Mouse (Mus musculus): ENCODE data around the gene Gpr35. TPM values are rescaled to one million over a fixed set of nuclear protein-coding genes. Genes with fewer than 3 reads are reported as not detected.

Gpr35 gene
- polyA plus RNA-seq, 2 experiments: 0.73 to 0.98 TPM

DNA sequence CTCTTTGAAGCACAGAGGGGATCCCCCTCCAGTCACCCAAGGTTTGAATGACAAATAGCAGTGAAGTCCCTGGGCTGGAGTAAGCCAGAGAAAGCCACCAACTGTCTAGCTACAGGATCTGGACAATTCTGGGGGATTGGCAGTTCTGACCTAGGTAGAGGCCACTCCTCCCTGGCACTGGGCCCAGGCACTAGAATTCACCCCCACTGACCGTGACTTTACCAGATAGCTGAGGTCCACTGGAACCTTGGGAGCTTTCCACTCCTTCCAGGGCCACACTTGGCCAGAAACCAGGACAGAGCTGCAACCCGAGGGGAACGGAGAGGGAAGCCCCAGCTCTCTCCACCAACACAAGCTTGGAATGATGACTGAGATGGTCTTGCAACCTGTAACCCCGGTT, 58.5 kb downstream of the Gpr35 start:
- ATAC-seq (ENCODE audit: low FRiP score, low read depth) (no peak), DNase-seq (ENCODE audit: low spot score) (no peak)
- H3K27ac ChIP-seq (replicated peaks; ENCODE audit: low read depth, low read length): no peak overlapping the region
- no peak for TF ChIP-seq POLR2A (IDR thresholded peaks at IDR 0.05; ENCODE audit: borderline replicate concordance, extremely low read depth, insufficient read depth, insufficient read length)
- H3K4me1 ChIP-seq (ENCODE audit: control insufficient read depth, insufficient read depth, low read length): no peaks in the 10 kb centered on the region
- no peak overlapping the region for H3K9ac ChIP-seq (ENCODE audit: low read depth, low read length, severe bottlenecking)
- H3K36me3 ChIP-seq (ENCODE audit: control insufficient read depth, insufficient read depth, low read length): no peaks in the 10 kb centered on the region
- WGBS: 58% methylated on average over 4 of the region's 4 CpGs
- H3K4me2 ChIP-seq (replicated peaks; ENCODE audit: low read depth, low read length, severe bottlenecking): no peak overlapping the region
- H3K4me3 ChIP-seq (replicated peaks; ENCODE audit: low read length): no peak overlapping the region
- H3K9me3 ChIP-seq (ENCODE audit: control insufficient read depth, low read length): no peaks in the 10 kb centered on the region
- H3K27me3 ChIP-seq (ENCODE audit: control insufficient read depth, insufficient read depth, low read length): no peaks in the 10 kb centered on the region

DNA sequence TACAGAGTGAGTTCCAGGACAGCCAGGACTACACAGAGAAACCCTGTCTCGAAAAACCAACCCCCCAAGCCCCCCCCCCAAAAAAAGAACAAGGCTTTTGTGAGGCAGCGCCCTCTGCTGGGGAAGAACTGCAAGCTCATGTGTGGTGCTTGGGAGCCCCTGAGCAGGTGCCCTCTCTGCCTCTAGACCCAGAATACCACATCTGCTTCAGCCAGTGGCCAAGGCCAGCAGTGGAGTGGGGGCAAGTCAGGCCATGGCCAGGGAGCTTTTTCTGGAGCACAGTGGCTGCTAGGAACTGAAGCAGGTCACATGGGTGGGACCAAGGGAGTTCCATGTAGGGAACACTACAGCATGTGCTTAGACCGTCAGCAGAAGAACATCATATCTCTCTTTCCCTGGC, 60.1 kb downstream of the Gpr35 start:
- H3K9ac ChIP-seq (ENCODE audit: low read depth, low read length, severe bottlenecking): no peak overlapping the region
- no peaks in the 10 kb centered on the region for H3K4me1 ChIP-seq (ENCODE audit: control insufficient read depth, insufficient read depth, low read length)
- DNase-seq (ENCODE audit: low spot score) (peak; percentile 9), ATAC-seq (ENCODE audit: low FRiP score, low read depth) (no peak)
- no peak overlapping the region for H3K4me3 ChIP-seq (replicated peaks; ENCODE audit: low read length)
- H3K27ac ChIP-seq (replicated peaks; ENCODE audit: low read depth, low read length): no peak overlapping the region
- WGBS: 36% methylated on average over 3 of the region's 3 CpGs
- no peaks in the 10 kb centered on the region for H3K27me3 ChIP-seq (ENCODE audit: control insufficient read depth, insufficient read depth, low read length)
- no peaks in the 10 kb centered on the region for H3K9me3 ChIP-seq (ENCODE audit: control insufficient read depth, low read length)
- no peak overlapping the region for H3K4me2 ChIP-seq (replicated peaks; ENCODE audit: low read depth, low read length, severe bottlenecking)
- TF ChIP-seq POLR2A (IDR thresholded peaks at IDR 0.05; ENCODE audit: borderline replicate concordance, extremely low read depth, insufficient read depth, insufficient read length): no peak
- no peaks in the 10 kb centered on the region for H3K36me3 ChIP-seq (ENCODE audit: control insufficient read depth, insufficient read depth, low read length)

DNA sequence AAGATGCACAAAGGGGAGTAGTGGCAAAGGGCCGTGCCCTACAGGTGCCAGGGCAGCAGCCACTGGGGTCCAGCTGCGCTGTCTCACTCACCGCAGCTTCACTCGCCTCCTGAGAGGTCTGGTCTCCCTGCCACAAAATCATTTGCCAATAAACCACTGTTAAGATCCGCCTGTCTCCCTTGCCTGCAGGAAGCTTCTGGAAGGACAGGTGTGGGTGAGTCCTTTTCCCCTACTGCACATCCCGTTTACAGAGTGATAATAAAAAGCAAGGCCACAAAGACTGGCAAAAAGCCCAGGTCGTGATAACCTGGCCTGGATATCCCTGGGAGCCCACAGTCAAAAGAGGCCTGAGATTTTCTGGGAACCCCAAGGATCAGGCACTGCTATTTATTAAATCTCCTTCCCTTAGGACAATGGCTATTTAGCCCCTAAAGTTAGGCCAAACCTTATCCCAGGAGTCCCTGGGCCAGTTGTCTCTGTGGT, 61.5 kb downstream of the Gpr35 start:
- Histone ChIP-seq H3K4me3 (replicated peaks; ENCODE audit: low read length) (no peak overlapping the region), H3K27me3 (ENCODE audit: control insufficient read depth, insufficient read depth, low read length) (no peaks in the 10 kb centered on the region), H3K27ac (replicated peaks; ENCODE audit: low read depth, low read length) (no peak overlapping the region), H3K4me1 (ENCODE audit: control insufficient read depth, insufficient read depth, low read length) (no peaks in the 10 kb centered on the region), H3K36me3 (ENCODE audit: control insufficient read depth, insufficient read depth, low read length) (no peaks in the 10 kb centered on the region), H3K9ac (ENCODE audit: low read depth, low read length, severe bottlenecking) (no peak overlapping the region), H3K9me3 (ENCODE audit: control insufficient read depth, low read length) (no peaks in the 10 kb centered on the region), H3K4me2 (replicated peaks; ENCODE audit: low read depth, low read length, severe bottlenecking) (no peak overlapping the region)
- no peak for TF ChIP-seq POLR2A (IDR thresholded peaks at IDR 0.05; ENCODE audit: borderline replicate concordance, extremely low read depth, insufficient read depth, insufficient read length)
- 57% methylated on average over 7 of the region's 7 CpGs for WGBS
- ATAC-seq (ENCODE audit: low FRiP score, low read depth) (no peak), DNase-seq (ENCODE audit: low spot score) (no peak)

DNA sequence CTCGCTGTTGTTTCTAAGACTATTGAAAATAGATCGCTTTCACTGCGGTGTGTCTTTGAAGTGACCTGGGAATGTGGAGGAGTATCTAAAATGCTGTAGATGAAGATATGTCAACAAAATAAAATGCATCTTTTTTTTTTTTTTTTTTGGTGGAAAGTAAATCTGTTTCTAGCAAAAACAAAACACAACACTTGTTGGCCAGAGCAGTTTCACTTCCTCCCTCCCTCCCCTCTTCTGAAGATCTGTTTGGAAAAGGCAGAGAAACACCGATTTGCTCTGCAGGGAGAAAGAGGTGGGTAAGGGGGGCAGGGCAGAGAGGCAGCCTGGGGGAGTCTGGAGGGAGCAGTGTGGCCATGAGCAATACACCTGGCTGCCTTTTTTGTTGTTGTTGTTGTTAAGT, 62.7 kb downstream of the Gpr35 start:
- no peak for TF ChIP-seq POLR2A (IDR thresholded peaks at IDR 0.05; ENCODE audit: borderline replicate concordance, extremely low read depth, insufficient read depth, insufficient read length)
- no peak for ATAC-seq (ENCODE audit: low FRiP score, low read depth)
- Histone ChIP-seq H3K9ac (ENCODE audit: low read depth, low read length, severe bottlenecking) (no peak overlapping the region), H3K4me3 (replicated peaks; ENCODE audit: low read length) (no peak overlapping the region), H3K4me1 (ENCODE audit: control insufficient read depth, insufficient read depth, low read length) (no peaks in the 10 kb centered on the region), H3K9me3 (ENCODE audit: control insufficient read depth, low read length) (no peaks in the 10 kb centered on the region), H3K4me2 (replicated peaks; ENCODE audit: low read depth, low read length, severe bottlenecking) (no peak overlapping the region), H3K27ac (replicated peaks; ENCODE audit: low read depth, low read length) (no peak overlapping the region), H3K27me3 (ENCODE audit: control insufficient read depth, insufficient read depth, low read length) (no peaks in the 10 kb centered on the region), H3K36me3 (ENCODE audit: control insufficient read depth, insufficient read depth, low read length) (no peaks in the 10 kb centered on the region)
- DNase-seq (ENCODE audit: low spot score): no peak
- WGBS: 77% methylated on average over 4 of the region's 4 CpGs

DNA sequence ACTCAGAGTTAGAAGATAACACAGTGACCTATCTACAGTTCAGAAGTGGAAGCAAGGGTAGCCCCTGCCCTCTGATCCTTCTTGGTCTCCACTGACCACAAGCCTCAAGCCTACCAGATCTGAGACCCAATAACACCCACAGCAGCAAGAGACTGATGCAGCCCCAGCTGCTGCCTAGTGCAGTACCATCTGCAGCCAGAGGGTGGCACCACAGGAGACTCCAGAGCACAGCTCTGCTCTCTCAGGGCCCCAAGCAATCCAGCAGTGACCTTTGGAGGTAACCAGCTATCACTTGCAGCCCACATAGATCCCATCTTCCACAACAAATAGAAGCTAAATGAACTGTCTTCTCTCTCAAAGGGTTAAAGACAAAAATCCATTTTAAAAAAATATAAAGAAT, 63.8 kb downstream of the Gpr35 start:
- H3K4me2 ChIP-seq (replicated peaks; ENCODE audit: low read depth, low read length, severe bottlenecking): no peak overlapping the region
- no peaks in the 10 kb centered on the region for H3K27me3 ChIP-seq (ENCODE audit: control insufficient read depth, insufficient read depth, low read length)
- no peak for TF ChIP-seq POLR2A (IDR thresholded peaks at IDR 0.05; ENCODE audit: borderline replicate concordance, extremely low read depth, insufficient read depth, insufficient read length)
- no peak overlapping the region for H3K4me3 ChIP-seq (replicated peaks; ENCODE audit: low read length)
- no peaks in the 10 kb centered on the region for H3K36me3 ChIP-seq (ENCODE audit: control insufficient read depth, insufficient read depth, low read length)
- ATAC-seq (ENCODE audit: low FRiP score, low read depth) (no peak), DNase-seq (ENCODE audit: low spot score) (peak; percentile 34)
- no peaks in the 10 kb centered on the region for H3K9me3 ChIP-seq (ENCODE audit: control insufficient read depth, low read length)
- H3K27ac ChIP-seq (replicated peaks; ENCODE audit: low read depth, low read length): no peak overlapping the region
- no peak overlapping the region for H3K9ac ChIP-seq (ENCODE audit: low read depth, low read length, severe bottlenecking)
- H3K4me1 ChIP-seq (ENCODE audit: control insufficient read depth, insufficient read depth, low read length): no peaks in the 10 kb centered on the region

DNA sequence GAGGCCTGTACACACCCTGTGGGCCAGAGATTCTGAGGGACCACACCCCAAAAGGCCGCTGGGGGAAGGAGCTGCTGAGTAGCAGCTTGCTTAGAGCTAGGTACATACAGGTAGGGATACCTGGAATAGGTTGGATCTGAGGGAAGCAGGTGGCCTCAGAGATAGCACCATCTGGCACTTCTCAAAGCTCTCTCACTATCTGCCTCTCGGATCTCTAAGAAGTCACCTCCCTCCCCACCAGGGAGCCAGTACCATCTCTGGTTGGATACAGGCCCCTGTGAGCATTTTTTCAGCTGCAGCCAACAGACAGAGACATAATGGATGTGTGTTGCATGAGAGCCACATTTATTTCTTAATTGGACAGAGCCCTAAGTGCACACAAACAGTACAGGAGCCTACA, 64.5 kb downstream of the Gpr35 start:
- Histone ChIP-seq H3K27ac (replicated peaks; ENCODE audit: low read depth, low read length) (no peak overlapping the region), H3K27me3 (ENCODE audit: control insufficient read depth, insufficient read depth, low read length) (no peaks in the 10 kb centered on the region), H3K4me1 (ENCODE audit: control insufficient read depth, insufficient read depth, low read length) (no peaks in the 10 kb centered on the region), H3K9ac (ENCODE audit: low read depth, low read length, severe bottlenecking) (no peak overlapping the region), H3K4me2 (replicated peaks; ENCODE audit: low read depth, low read length, severe bottlenecking) (no peak overlapping the region), H3K9me3 (ENCODE audit: control insufficient read depth, low read length) (no peaks in the 10 kb centered on the region), H3K4me3 (replicated peaks; ENCODE audit: low read length) (no peak overlapping the region), H3K36me3 (ENCODE audit: control insufficient read depth, insufficient read depth, low read length) (no peaks in the 10 kb centered on the region)
- no peak for TF ChIP-seq POLR2A (IDR thresholded peaks at IDR 0.05; ENCODE audit: borderline replicate concordance, extremely low read depth, insufficient read depth, insufficient read length)
- 47% methylated on average over 2 of the region's 2 CpGs for WGBS
- DNase-seq (ENCODE audit: low spot score) (no peak), ATAC-seq (ENCODE audit: low FRiP score, low read depth) (no peak)
